Mouse (Mus musculus) embryonic facial prominence, embryonic 11.5 days (tissue): ENCODE measurements around the gene Gm9046. TPM values are rescaled to one million over a fixed set of nuclear protein-coding genes. Genes with fewer than 3 reads are reported as not detected.
"Not testable (repeated sequence)": the region's sequence is repeated elsewhere in the genome, so short reads cannot be mapped to it uniquely, and the experiment has no call there.

Experiments used
- ATAC-seq: fragments of 200-750 bp; cut with Nextera tagmentation; replicated peaks from 2 replicates; pipeline ENCODE4 v1.8.0; 2017; ENCODE audit warnings: low read depth; ENCODE audit not compliant: insufficient number of reproducible peaks, low FRiP score, low TSS enrichment
- DNase-seq: peaks from one replicate; pipeline ENCODE4 v3.0.0-alpha.2; 2015; ENCODE audit warnings: low spot score
- H3K27ac ChIP-seq: fragments of 300-500 bp; sonication (generic); replicated peaks from 2 replicates; pipeline ENCODE4 v1.5.1; 2014; ENCODE audit warnings: mild to moderate bottlenecking, low read depth, low read length, control low read depth
- H3K27me3 ChIP-seq: fragments of 300-500 bp; sonication (generic); 2 replicates; pipeline ENCODE4 v1.6.1; 2014; ENCODE audit warnings: mild to moderate bottlenecking, low read length, moderate library complexity, mixed read lengths; ENCODE audit not compliant: control insufficient read depth, insufficient read depth
- H3K36me3 ChIP-seq: fragments of 300-500 bp; sonication (generic); replicated peaks from 2 replicates; pipeline ENCODE4 v1.6.1; 2014; ENCODE audit warnings: low read depth, mild to moderate bottlenecking, low read length, moderate library complexity, mixed read lengths; ENCODE audit not compliant: control insufficient read depth, insufficient read depth
- H3K4me1 ChIP-seq: fragments of 300-500 bp; sonication (generic); 2 replicates; pipeline ENCODE4 v1.6.1; 2014; ENCODE audit warnings: low read length, mixed read lengths; ENCODE audit not compliant: control insufficient read depth, insufficient read depth
- H3K4me2 ChIP-seq: fragments of 300-500 bp; sonication (generic); 2 replicates; pipeline ENCODE4 v1.6.1; 2014; ENCODE audit warnings: low read depth, mild to moderate bottlenecking, control low read depth, low read length, moderate library complexity
- H3K4me3 ChIP-seq: fragments of 300-500 bp; sonication (generic); 2 replicates; pipeline ENCODE4 v1.5.1; 2014; ENCODE audit warnings: low read depth, low read length, control low read depth
- H3K9ac ChIP-seq: fragments of 300-500 bp; sonication (generic); replicated peaks from 2 replicates; pipeline ENCODE4 v1.6.1; 2014; ENCODE audit warnings: mild to moderate bottlenecking, control low read depth, low read length
- H3K9me3 ChIP-seq: fragments of 300-500 bp; sonication (generic); replicated peaks from 2 replicates; pipeline ENCODE4 v1.6.1; 2016; ENCODE audit warnings: mild to moderate bottlenecking, low read length, inconsistent platforms, mixed read lengths; ENCODE audit not compliant: control insufficient read depth
- WGBS: fragments of 180-500 bp; shearing (Covaris S2); extraction: QIAGEN DNeasy Blood & Tissue Kit; methylation state at CpG from one replicate; pipeline ENCODE4 v1.1.7; 2014; 5-methylcytosine and 5-hydroxymethylcytosine counted together
- polyA plus RNA-seq: library from polyadenylated mRNA; unstranded; fragments of >200 nt; fragmentation: Nextera tagmentation; extraction: Ambion mirVana; gene quantifications from 2 replicates; pipeline ENCODE4 v1.2.1, GENCODE M21; 2014

Gm9046 gene
- not detected in 2 replicates for polyA plus RNA-seq

DNA sequence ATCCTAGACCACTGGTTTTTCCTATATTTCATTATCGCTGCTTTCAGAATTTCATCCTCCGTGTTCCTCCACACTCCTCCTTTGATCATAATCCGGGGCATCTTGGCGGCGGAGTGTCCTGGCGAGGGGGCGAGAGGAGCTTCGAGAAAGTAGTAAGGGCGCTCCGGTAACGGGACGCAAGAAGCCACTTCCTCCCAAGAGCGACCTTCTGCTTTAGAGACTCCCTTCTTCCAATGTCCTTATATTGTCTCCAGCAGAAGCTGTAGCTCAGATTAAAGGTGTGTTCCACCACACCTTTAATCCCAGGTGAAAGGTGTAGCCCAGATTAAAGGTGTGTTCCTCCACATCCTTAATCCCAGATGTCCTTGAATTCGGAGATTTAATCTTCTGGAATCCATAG is at the start of gene Gm9046:
TSS of gene Gm9046 (minus strand) at position 101 of the 400 bp plus-strand sequence.
- not testable (repeated sequence) for H3K9me3 ChIP-seq, H3K27me3 ChIP-seq, H3K4me1 ChIP-seq, H3K4me3 ChIP-seq, H3K4me2 ChIP-seq, H3K36me3 ChIP-seq, H3K9ac ChIP-seq, ATAC-seq, H3K27ac ChIP-seq, DNase-seq
- WGBS = no CpG with 5 or more reads among the region's 14 CpGs

DNA sequence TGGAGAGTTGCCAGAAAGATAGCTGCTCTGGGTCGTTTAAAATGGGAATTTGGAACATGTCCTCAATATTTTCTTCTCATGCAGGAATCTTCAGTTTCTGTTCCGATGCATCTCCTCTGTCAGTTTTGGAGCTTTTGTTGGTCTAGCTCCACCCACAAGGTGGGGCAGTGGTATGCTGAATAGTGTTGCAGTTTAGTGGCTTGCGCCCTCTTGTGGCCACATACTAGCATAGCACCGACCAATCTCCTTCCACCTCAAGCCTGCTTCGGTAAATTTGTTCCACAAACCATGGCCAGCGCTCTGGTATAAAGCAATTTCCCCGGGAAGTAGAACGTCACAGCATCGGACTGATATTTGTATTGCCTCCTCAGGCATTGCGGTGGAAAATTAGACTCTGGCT is 27.4 kb upstream of the Gm9046 start:
- Histone ChIP-seq H3K9ac (0 out of 2 replicates have a peak overlapping the region, but pooled peaks have one; percentile 33), H3K4me3 (no peak overlapping the region), H3K9me3 (no peaks in the 10 kb centered on the region), H3K27me3 (no peaks in the 10 kb centered on the region), H3K4me1 (no peaks in the 10 kb centered on the region), H3K4me2 (no peak overlapping the region), H3K36me3 (no peaks in the 10 kb centered on the region), H3K27ac (no peak overlapping the region)
- 13% methylated on average over 10 of the region's 10 CpGs for WGBS
- peak; percentile 92 for DNase-seq
- ATAC-seq = peak; percentile 80

- H3K27me3 ChIP-seq = no peaks in the 10 kb centered on the region
- H3K27ac ChIP-seq = no peak overlapping the region
- no peak overlapping the region for H3K4me3 ChIP-seq
- no peaks in the 10 kb centered on the region for H3K36me3 ChIP-seq
- no peaks in the 10 kb centered on the region for H3K4me1 ChIP-seq
- DNase-seq (no peak), ATAC-seq (0 out of 2 replicates have a peak, but pooled peaks have one; percentile 44)
- H3K9me3 ChIP-seq = no peaks in the 10 kb centered on the region
- H3K9ac ChIP-seq = no peak overlapping the region
- 91% methylated on average over 9 of the region's 9 CpGs for WGBS
- no peak overlapping the region for H3K4me2 ChIP-seq
These were observed 26.5 kb upstream of the Gm9046 start for GRCm38 (mm10) chr10:118369518-118369917.

DNA sequence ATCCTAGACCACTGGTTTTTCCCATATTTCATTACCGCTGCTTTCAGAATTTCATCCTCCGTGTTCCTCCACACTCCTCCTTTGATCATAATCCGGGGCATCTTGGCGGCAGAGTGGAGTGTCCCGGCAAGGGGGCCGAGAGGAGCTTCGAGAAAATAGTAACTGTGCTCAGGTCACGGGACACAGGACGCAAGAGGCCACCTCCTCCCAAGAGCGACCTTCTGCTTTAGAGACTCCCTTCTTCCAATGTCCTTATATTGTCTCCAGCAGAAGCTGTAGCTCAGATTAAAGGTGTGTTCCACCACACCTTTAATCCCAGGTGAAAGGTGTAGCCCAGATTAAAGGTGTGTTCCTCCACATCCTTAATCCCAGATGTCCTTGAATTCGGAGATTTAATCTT is 10.9 kb upstream of the Gm9046 start, which contains the start of gene Gm9049:
TSS of gene Gm9049 (minus strand) at position 101 of the 400 bp plus-strand sequence.
- not testable (repeated sequence) for H3K4me1 ChIP-seq, DNase-seq, H3K9ac ChIP-seq, ATAC-seq, H3K4me2 ChIP-seq, H3K27me3 ChIP-seq, H3K9me3 ChIP-seq, H3K36me3 ChIP-seq, H3K27ac ChIP-seq, H3K4me3 ChIP-seq
- WGBS = no CpG with 5 or more reads among the region's 11 CpGs

- H3K9ac ChIP-seq, H3K27me3 ChIP-seq, ATAC-seq, DNase-seq, H3K27ac ChIP-seq, H3K4me2 ChIP-seq, H3K36me3 ChIP-seq, H3K4me3 ChIP-seq, H3K4me1 ChIP-seq, H3K9me3 ChIP-seq: not testable (repeated sequence)
- WGBS = 89% methylated on average over 1 of the region's 14 CpGs
These were observed 5.5 kb upstream of the Gm9046 start, which contains the start of gene Gm9048 for GRCm38 (mm10) chr10:118348579-118348978. Gene Gm9048, minus strand, starts transcription at chr10:118348679.

DNA sequence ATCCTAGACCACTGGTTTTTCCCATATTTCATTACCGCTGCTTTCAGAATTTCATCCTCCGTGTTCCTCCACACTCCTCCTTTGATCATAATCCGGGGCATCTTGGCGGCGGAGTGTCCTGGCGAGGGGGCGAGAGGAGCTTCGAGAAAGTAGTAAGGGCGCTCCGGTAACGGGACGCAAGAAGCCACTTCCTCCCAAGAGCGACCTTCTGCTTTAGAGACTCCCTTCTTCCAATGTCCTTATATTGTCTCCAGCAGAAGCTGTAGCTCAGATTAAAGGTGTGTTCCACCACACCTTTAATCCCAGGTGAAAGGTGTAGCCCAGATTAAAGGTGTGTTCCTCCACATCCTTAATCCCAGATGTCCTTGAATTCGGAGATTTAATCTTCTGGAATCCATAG is 5.3 kb downstream of the Gm9046 start, which contains the start of gene Gm9045:
TSS of gene Gm9045 (minus strand) at position 101 of the 400 bp plus-strand sequence.
- WGBS = no CpG with 5 or more reads among the region's 14 CpGs
- not testable (repeated sequence) for H3K9me3 ChIP-seq, H3K9ac ChIP-seq, ATAC-seq, H3K36me3 ChIP-seq, H3K27ac ChIP-seq, DNase-seq, H3K27me3 ChIP-seq, H3K4me2 ChIP-seq, H3K4me1 ChIP-seq, H3K4me3 ChIP-seq

GRCm38 (mm10) chr10:118332308-118332707 is 10.7 kb downstream of the Gm9046 start, which contains the start of gene Gm9044:
Gene Gm9044, minus strand, starts transcription at chr10:118332408.
- WGBS = no CpG with 5 or more reads among the region's 14 CpGs
- H3K36me3 ChIP-seq, H3K4me1 ChIP-seq, H3K27ac ChIP-seq, H3K4me2 ChIP-seq, H3K9me3 ChIP-seq, H3K4me3 ChIP-seq, H3K9ac ChIP-seq, DNase-seq, H3K27me3 ChIP-seq, ATAC-seq: not testable (repeated sequence)

- WGBS = no CpG with 5 or more reads among the region's 11 CpGs
- not testable (repeated sequence) for DNase-seq, H3K9me3 ChIP-seq, H3K4me1 ChIP-seq, H3K27me3 ChIP-seq, H3K4me3 ChIP-seq, H3K36me3 ChIP-seq, ATAC-seq, H3K27ac ChIP-seq, H3K9ac ChIP-seq, H3K4me2 ChIP-seq
These were observed 16.2 kb downstream of the Gm9046 start, which contains the start of gene Gm9040 for GRCm38 (mm10) chr10:118326869-118327268. Gene Gm9040, minus strand, starts transcription at chr10:118326969.
